Mouse (Mus musculus): ENCODE results near the gene Spns1. TPM values are rescaled to one million over a fixed set of nuclear protein-coding genes. Genes with fewer than 3 reads are reported as not detected.

Spns1 gene
- polyA plus RNA-seq, 1 experiment from 2014 or later, result 47.7 TPM

DNA sequence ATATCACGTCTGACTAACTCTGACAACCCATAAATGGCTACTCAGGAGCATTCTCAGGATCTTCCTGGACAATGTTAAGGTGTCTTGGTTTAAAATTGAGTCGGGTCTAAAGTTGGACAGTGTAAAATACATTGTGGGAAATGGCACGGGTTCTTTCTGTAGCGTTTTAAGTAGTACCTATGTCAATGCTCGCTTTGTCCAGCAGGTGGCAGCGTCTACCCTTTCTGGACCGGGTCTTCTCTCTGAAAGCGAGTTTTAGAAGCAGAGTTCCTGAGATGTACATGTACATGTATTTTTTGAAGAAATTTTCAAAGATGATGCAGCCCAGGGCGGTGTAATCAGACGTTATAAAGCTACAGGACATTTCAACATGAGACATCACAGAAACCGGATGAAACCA lies 53.5 kb downstream of the Spns1 start:
- Histone ChIP-seq H3K9ac (ENCODE audit: low read depth, low read length) (no peak overlapping the region), H3K9me3 (ENCODE audit: control insufficient read depth) (no peaks in the 10 kb centered on the region), H3K4me3 (ENCODE audit: low read depth, low read length) (no peak overlapping the region), H3K4me1 (replicated peaks; ENCODE audit: control insufficient read depth, insufficient read depth, low read length) (no peaks in the 10 kb centered on the region), H3K4me2 (replicated peaks; ENCODE audit: low read depth) (no peak overlapping the region), H3K36me3 (ENCODE audit: control insufficient read depth, insufficient read depth) (no peaks in the 10 kb centered on the region), H3K27ac (ENCODE audit: low read depth, low read length) (no peak overlapping the region), H3K27me3 (replicated peaks; ENCODE audit: control insufficient read depth, insufficient read depth, low read length) (no peaks in the 10 kb centered on the region)
- ATAC-seq, result no peak
- WGBS, result 6% methylated on average over 11 of the region's 11 CpGs
- peak; percentile 94 for TF ChIP-seq CTCF (IDR thresholded peaks at IDR 0.05; ENCODE audit: low read depth)

Small RNAs within 50 kb of the gene (microRNA-seq; reads per million reads assigned to microRNA genes)
- not detected for gene Mir7058

Other genes with a start within 250 kb of the Spns1 start
- gene Xpo6, start 176.9 kb downstream of the Spns1 start, polyA plus RNA-seq (2015; fragmentation: Nextera tagmentation; extraction: Ambion mirVana), result 20.0 and 22.6 TPM in 2 replicates
- gene Sbk1, start 104.8 kb downstream of the Spns1 start, polyA plus RNA-seq (2015; fragmentation: Nextera tagmentation; extraction: Ambion mirVana), result 3.6 and 4.4 TPM in 2 replicates
- gene Lat, start 7.9 kb downstream of the Spns1 start, polyA plus RNA-seq (2015; fragmentation: Nextera tagmentation; extraction: Ambion mirVana), result 0.65 and 1.1 TPM in 2 replicates
- gene Nfatc2ip, start 19.3 kb upstream of the Spns1 start, polyA plus RNA-seq (2015; fragmentation: Nextera tagmentation; extraction: Ambion mirVana), result 1.9 and 2.1 TPM in 2 replicates
- 0.07 and 0.09 TPM in 2 replicates for gene Cd19, start 37.4 kb upstream of the Spns1 start, polyA plus RNA-seq (2015; fragmentation: Nextera tagmentation; extraction: Ambion mirVana)
- gene Rabep2, start 51.3 kb upstream of the Spns1 start, polyA plus RNA-seq (2015; fragmentation: Nextera tagmentation; extraction: Ambion mirVana), result 15.1 and 17.0 TPM in 2 replicates
- 0.05 and 0.24 TPM in 2 replicates for gene Atp2a1, start 85.7 kb upstream of the Spns1 start, polyA plus RNA-seq (2015; fragmentation: Nextera tagmentation; extraction: Ambion mirVana)
- 23.6 and 23.8 TPM in 2 replicates for gene Sh2b1, start 98.0 kb upstream of the Spns1 start, polyA plus RNA-seq (2015; fragmentation: Nextera tagmentation; extraction: Ambion mirVana)
- 70.3 and 76.5 TPM in 2 replicates for gene Tufm, start 109.9 kb upstream of the Spns1 start, polyA plus RNA-seq (2015; fragmentation: Nextera tagmentation; extraction: Ambion mirVana)
- 19.4 and 22.0 TPM in 2 replicates for gene Atxn2l, start 126.0 kb upstream of the Spns1 start, polyA plus RNA-seq (2015; fragmentation: Nextera tagmentation; extraction: Ambion mirVana)
- gene Eif3c, start 189.0 kb upstream of the Spns1 start, polyA plus RNA-seq (2015; fragmentation: Nextera tagmentation; extraction: Ambion mirVana), result 141 and 150 TPM in 2 replicates
- 0.44 and 0.57 TPM in 2 replicates for gene Apobr, start 207.5 kb upstream of the Spns1 start, polyA plus RNA-seq (2015; fragmentation: Nextera tagmentation; extraction: Ambion mirVana)
- gene Cln3, start 208.4 kb upstream of the Spns1 start, polyA plus RNA-seq (2015; fragmentation: Nextera tagmentation; extraction: Ambion mirVana), result 62.9 and 66.6 TPM in 2 replicates
- gene Il27, start 217.5 kb upstream of the Spns1 start, polyA plus RNA-seq (2015; fragmentation: Nextera tagmentation; extraction: Ambion mirVana), result 0.14 TPM in 1 of 2 replicates, not detected in the other